Mouse (Mus musculus) stomach, postnatal 0 days (tissue): ENCODE data around the gene Rhebl1.

Source experiments
- CTCF ChIP-seq: IDR thresholded peaks from 2 replicates; pipeline ENCODE4 v1.5.1; 2016; ENCODE audit warnings: antibody characterized with exemption, low read depth, mild to moderate bottlenecking, moderate library complexity
- EP300 ChIP-seq: optimal IDR thresholded peaks from 2 replicates; pipeline ENCODE3; 2016; ENCODE audit warnings: antibody characterized with exemption

DNA sequence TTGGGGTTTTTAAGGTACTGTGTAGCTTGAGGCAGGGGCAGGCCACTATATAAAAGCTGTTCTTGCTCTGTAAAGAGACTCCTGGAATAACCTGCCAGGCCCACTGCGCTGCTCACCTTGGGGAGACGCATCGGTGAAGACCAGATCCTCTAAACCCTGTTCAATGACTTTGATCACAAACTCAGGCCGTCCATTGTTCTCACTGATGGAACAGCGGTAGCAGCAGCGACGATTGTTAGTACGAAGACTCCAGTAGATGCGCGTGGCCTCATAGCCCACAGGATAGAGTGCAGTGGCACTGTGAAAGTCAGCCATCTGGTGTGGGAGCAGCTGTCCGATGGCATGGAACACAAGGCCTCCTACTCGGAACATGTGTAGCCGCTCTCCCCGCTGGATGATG, 55.2 kb downstream of the Rhebl1 start:
- TF ChIP-seq CTCF: no peak
- TF ChIP-seq EP300: no peak
